Mouse (Mus musculus): Measurements from ENCODE around the gene Stambp. TPM values are rescaled to one million over a fixed set of nuclear protein-coding genes. Genes with fewer than 3 reads are reported as not detected.

The Stambp gene
- polyA plus RNA-seq, 1 experiment from 2014 or later, result 70.1 TPM

- H3K27me3 ChIP-seq (ENCODE audit: control insufficient read depth, insufficient read depth, low read length), result no peaks in the 10 kb centered on the region
- H3K9me3 ChIP-seq (ENCODE audit: control insufficient read depth, low read length), result no peaks in the 10 kb centered on the region
- no peaks in the 10 kb centered on the region; the same call in 1 of the 2 replicates for H3K4me1 ChIP-seq (ENCODE audit: control insufficient read depth, insufficient read depth, low read length)
- H3K36me3 ChIP-seq (ENCODE audit: control insufficient read depth, insufficient read depth, low read length), result no peaks in the 10 kb centered on the region
- H3K9ac ChIP-seq (replicated peaks; ENCODE audit: low read depth, low read length), result no peak overlapping the region
- peak; percentile 34; the same call in 1 of the 2 replicates for ATAC-seq (ENCODE audit: low read depth)
- no peak overlapping the region for H3K27ac ChIP-seq (ENCODE audit: low read depth, low read length)
- 9% methylated on average over 1 of the region's 1 CpGs for WGBS
- no peak overlapping the region for H3K4me3 ChIP-seq (ENCODE audit: low read depth, low read length)
- H3K4me2 ChIP-seq (ENCODE audit: low read depth, low read length), result no peak overlapping the region
Measured at GRCm38 (mm10) chr6:83512495-83512894, 60.0 kb downstream of the Stambp start.

GRCm38 (mm10) chr6:83510210-83510609 is 62.3 kb downstream of the Stambp start:
- no peaks in the 10 kb centered on the region for H3K36me3 ChIP-seq (ENCODE audit: control insufficient read depth, insufficient read depth, low read length)
- no peak overlapping the region for H3K27ac ChIP-seq (ENCODE audit: low read depth, low read length)
- no peak overlapping the region for H3K4me2 ChIP-seq (ENCODE audit: low read depth, low read length)
- no peaks in the 10 kb centered on the region for H3K27me3 ChIP-seq (ENCODE audit: control insufficient read depth, insufficient read depth, low read length)
- ATAC-seq (ENCODE audit: low read depth), result no peak
- no peaks in the 10 kb centered on the region for H3K9me3 ChIP-seq (ENCODE audit: control insufficient read depth, low read length)
- no peak overlapping the region for H3K9ac ChIP-seq (replicated peaks; ENCODE audit: low read depth, low read length)
- H3K4me1 ChIP-seq (ENCODE audit: control insufficient read depth, insufficient read depth, low read length), result peaks cover 13% of the 10 kb centered on the region
- no peak overlapping the region for H3K4me3 ChIP-seq (ENCODE audit: low read depth, low read length)
- 79% methylated on average over 2 of the region's 2 CpGs for WGBS

- Histone ChIP-seq H3K9me3 (ENCODE audit: control insufficient read depth, low read length) (no peaks in the 10 kb centered on the region), H3K36me3 (ENCODE audit: control insufficient read depth, insufficient read depth, low read length) (no peaks in the 10 kb centered on the region), H3K4me3 (ENCODE audit: low read depth, low read length) (no peak overlapping the region), H3K27ac (ENCODE audit: low read depth, low read length) (no peak overlapping the region), H3K4me2 (ENCODE audit: low read depth, low read length) (no peak overlapping the region), H3K9ac (replicated peaks; ENCODE audit: low read depth, low read length) (no peak overlapping the region), H3K4me1 (ENCODE audit: control insufficient read depth, insufficient read depth, low read length) (peaks cover 14% of the 10 kb centered on the region), H3K27me3 (ENCODE audit: control insufficient read depth, insufficient read depth, low read length) (no peaks in the 10 kb centered on the region)
- ATAC-seq (ENCODE audit: low read depth), result no peak
- 39% methylated on average over 8 of the region's 8 CpGs for WGBS
Measured at GRCm38 (mm10) chr6:83509442-83509841, 63.1 kb downstream of the Stambp start.

GRCm38 (mm10) chr6:83507168-83507546 is 65.4 kb downstream of the Stambp start:
- Histone ChIP-seq H3K4me1 (ENCODE audit: control insufficient read depth, insufficient read depth, low read length) (peaks cover 14% of the 10 kb centered on the region), H3K4me2 (ENCODE audit: low read depth, low read length) (peak overlapping the region; percentile 83), H3K9ac (replicated peaks; ENCODE audit: low read depth, low read length) (peak overlapping the region; percentile 46; the same call in 1 of the 2 replicates), H3K4me3 (ENCODE audit: low read depth, low read length) (peak overlapping the region; percentile 64), H3K27me3 (ENCODE audit: control insufficient read depth, insufficient read depth, low read length) (no peaks in the 10 kb centered on the region), H3K36me3 (ENCODE audit: control insufficient read depth, insufficient read depth, low read length) (no peaks in the 10 kb centered on the region), H3K9me3 (ENCODE audit: control insufficient read depth, low read length) (no peaks in the 10 kb centered on the region), H3K27ac (ENCODE audit: low read depth, low read length) (peak overlapping the region; percentile 90; the same call in 1 of the 2 replicates)
- 40% methylated on average over 6 of the region's 6 CpGs for WGBS
- ATAC-seq (ENCODE audit: low read depth), result peak; percentile 35; the same call in 1 of the 2 replicates

GRCm38 (mm10) chr6:83506258-83507167 is 66.0 kb downstream of the Stambp start, which contains the start of gene Dguok:
TSS of gene Dguok (minus strand) at chr6:83506969.
- peak within 1 kb of the TSS; percentile 90 for H3K27ac ChIP-seq (ENCODE audit: low read depth, low read length)
- peaks cover 14% of the 10 kb centered on the region for H3K4me1 ChIP-seq (ENCODE audit: control insufficient read depth, insufficient read depth, low read length)
- H3K27me3 ChIP-seq (ENCODE audit: control insufficient read depth, insufficient read depth, low read length), result no peaks in the 10 kb centered on the region
- under 1% methylated on average over 54 of the region's 54 CpGs for WGBS
- peak within 1 kb of the TSS; percentile 83 for H3K4me2 ChIP-seq (ENCODE audit: low read depth, low read length)
- peak within 1 kb of the TSS; percentile 75 for H3K9ac ChIP-seq (replicated peaks; ENCODE audit: low read depth, low read length)
- H3K9me3 ChIP-seq (ENCODE audit: control insufficient read depth, low read length), result no peaks in the 10 kb centered on the region
- H3K4me3 ChIP-seq (ENCODE audit: low read depth, low read length), result peak within 1 kb of the TSS; percentile 64
- H3K36me3 ChIP-seq (ENCODE audit: control insufficient read depth, insufficient read depth, low read length), result no peaks in the 10 kb centered on the region
- ATAC-seq (ENCODE audit: low read depth), result peak; percentile 99

- Histone ChIP-seq H3K27me3 (ENCODE audit: control insufficient read depth, insufficient read depth, low read length) (no peaks in the 10 kb centered on the region), H3K9me3 (ENCODE audit: control insufficient read depth, low read length) (no peaks in the 10 kb centered on the region), H3K36me3 (ENCODE audit: control insufficient read depth, insufficient read depth, low read length) (no peaks in the 10 kb centered on the region), H3K4me3 (ENCODE audit: low read depth, low read length) (peak overlapping the region; percentile 64), H3K4me2 (ENCODE audit: low read depth, low read length) (peak overlapping the region; percentile 83), H3K27ac (ENCODE audit: low read depth, low read length) (no peak overlapping the region), H3K9ac (replicated peaks; ENCODE audit: low read depth, low read length) (no peak overlapping the region), H3K4me1 (ENCODE audit: control insufficient read depth, insufficient read depth, low read length) (peaks cover 14% of the 10 kb centered on the region)
- 95% methylated on average over 4 of the region's 4 CpGs for WGBS
- ATAC-seq (ENCODE audit: low read depth), result no peak
Measured at GRCm38 (mm10) chr6:83505554-83505953, 67.0 kb downstream of the Stambp start.

GRCm38 (mm10) chr6:83503361-83503760 is 69.2 kb downstream of the Stambp start:
- no peaks in the 10 kb centered on the region for H3K9me3 ChIP-seq (ENCODE audit: control insufficient read depth, low read length)
- H3K4me1 ChIP-seq (ENCODE audit: control insufficient read depth, insufficient read depth, low read length), result peaks cover 14% of the 10 kb centered on the region
- H3K27me3 ChIP-seq (ENCODE audit: control insufficient read depth, insufficient read depth, low read length), result no peaks in the 10 kb centered on the region
- WGBS, result 85% methylated on average over 3 of the region's 3 CpGs
- H3K4me3 ChIP-seq (ENCODE audit: low read depth, low read length), result no peak overlapping the region
- H3K27ac ChIP-seq (ENCODE audit: low read depth, low read length), result no peak overlapping the region
- no peaks in the 10 kb centered on the region for H3K36me3 ChIP-seq (ENCODE audit: control insufficient read depth, insufficient read depth, low read length)
- H3K9ac ChIP-seq (replicated peaks; ENCODE audit: low read depth, low read length), result no peak overlapping the region
- no peak for ATAC-seq (ENCODE audit: low read depth)
- no peak overlapping the region for H3K4me2 ChIP-seq (ENCODE audit: low read depth, low read length)

- Histone ChIP-seq H3K4me2 (ENCODE audit: low read depth, low read length) (no peak overlapping the region), H3K9ac (replicated peaks; ENCODE audit: low read depth, low read length) (no peak overlapping the region), H3K9me3 (ENCODE audit: control insufficient read depth, low read length) (no peaks in the 10 kb centered on the region), H3K27me3 (ENCODE audit: control insufficient read depth, insufficient read depth, low read length) (no peaks in the 10 kb centered on the region), H3K27ac (ENCODE audit: low read depth, low read length) (no peak overlapping the region), H3K36me3 (ENCODE audit: control insufficient read depth, insufficient read depth, low read length) (no peaks in the 10 kb centered on the region), H3K4me3 (ENCODE audit: low read depth, low read length) (no peak overlapping the region), H3K4me1 (ENCODE audit: control insufficient read depth, insufficient read depth, low read length) (peaks cover 14% of the 10 kb centered on the region)
- WGBS, result 92% methylated on average over 3 of the region's 3 CpGs
- ATAC-seq (ENCODE audit: low read depth), result no peak
Measured at GRCm38 (mm10) chr6:83502656-83503055, 69.9 kb downstream of the Stambp start.
